Mouse (Mus musculus): ENCODE results near the gene Gm21969.
A peak's percentile ranks its signal among the peaks of the same experiment; 100 is the strongest.

Gm21969 gene

DNA sequence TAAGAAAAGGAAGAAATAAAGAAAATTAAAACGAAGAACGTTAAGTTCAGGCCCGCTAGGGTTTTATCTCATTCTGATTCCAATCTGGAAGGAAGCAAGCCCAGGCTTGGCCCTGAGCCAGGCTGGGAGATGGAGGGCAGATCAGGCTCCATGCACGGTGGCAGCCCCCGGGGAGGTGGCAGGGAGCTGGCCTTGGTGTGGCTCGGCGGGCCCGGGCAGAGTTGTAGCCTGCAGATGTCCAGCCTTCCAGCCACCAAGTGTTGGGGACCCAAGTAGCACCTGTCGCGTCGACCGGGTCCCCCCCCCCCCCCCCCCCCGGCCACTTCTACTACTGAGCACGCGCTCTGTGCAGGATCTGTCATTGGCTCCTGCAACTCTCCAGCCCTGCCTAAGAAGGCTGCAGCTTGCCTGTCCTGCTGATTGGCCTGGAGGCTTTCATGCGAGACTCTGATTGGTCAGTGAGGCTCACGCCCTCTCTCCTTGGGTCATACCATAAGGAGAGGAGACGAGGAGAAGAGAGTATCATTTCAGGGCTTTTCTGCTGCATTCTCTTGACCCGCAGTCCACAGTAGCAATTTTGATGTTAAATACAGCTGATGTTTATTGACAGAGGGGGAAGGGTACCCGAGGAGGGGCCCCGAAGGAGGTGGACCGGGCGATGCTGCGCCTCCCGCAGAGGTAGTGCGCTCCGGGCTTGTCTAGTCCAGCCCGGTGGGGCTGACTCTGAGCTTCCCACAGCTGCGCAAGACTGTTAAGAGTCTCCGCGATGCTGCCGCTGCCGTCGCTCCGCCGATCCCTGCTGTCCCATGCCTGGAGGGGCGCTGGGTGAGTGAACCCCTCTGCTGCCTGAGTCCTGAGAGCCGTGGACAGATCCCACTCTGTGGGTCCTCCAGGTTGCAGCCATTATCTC is 19.6 kb downstream of the Gm21969 start, which contains the start of gene Aldh4a1:
Gene Aldh4a1 (plus strand): TSS at position 494 of the 910 bp plus-strand sequence.
- peak; percentile 96 for DNase-seq

DNA sequence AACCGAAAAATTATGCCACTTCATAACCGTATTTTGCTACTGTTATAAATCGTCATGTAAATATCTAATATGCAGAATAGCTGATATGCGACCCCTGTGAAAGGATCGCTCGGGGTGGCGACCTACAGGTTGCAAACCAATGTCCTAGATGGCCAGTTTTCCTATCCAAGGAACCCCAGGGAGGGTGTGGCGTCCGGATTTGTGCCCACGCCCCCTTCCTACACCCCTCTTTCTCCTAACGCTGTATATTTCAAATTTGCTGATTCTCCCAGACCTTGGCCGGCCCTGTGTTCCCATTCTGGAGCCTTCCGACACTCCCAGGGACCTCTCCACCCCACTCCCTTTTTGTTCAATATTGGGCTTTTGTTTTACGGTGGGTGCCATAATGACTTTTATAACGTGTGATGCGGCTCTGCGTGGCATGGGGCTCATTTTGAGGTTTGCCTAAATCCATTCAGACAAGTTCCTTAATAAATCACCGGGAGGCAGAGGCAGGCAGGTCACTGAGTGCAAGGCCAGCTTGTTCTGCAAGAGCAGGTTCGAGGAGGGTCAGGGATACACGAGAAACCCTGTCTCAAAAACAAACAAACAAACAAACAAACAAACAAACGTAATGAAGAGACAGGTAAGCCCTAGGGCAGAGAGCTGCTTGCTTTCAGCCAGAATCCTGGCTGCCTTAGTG is 20.6 kb downstream of the Gm21969 start:
- no peak for DNase-seq

DNA sequence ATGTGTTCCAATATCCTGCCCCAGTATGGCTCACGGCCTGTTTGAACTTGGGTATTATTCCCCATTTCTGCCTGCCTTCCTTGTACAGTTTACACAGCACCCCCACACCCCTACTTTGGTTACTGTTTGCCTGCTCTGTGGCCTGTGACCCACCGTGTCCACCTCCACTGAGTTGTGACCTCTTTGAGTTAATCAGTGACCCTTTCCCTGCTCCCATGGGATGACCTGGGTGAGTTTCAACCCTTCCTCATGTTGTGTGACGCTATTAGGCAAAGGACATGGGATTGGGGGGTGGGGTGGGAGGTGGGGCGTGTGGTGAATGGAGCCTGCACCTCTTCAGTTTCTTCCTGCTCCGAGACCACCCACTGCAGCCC is 21.1 kb downstream of the Gm21969 start:
- DNase-seq: no peak

DNA sequence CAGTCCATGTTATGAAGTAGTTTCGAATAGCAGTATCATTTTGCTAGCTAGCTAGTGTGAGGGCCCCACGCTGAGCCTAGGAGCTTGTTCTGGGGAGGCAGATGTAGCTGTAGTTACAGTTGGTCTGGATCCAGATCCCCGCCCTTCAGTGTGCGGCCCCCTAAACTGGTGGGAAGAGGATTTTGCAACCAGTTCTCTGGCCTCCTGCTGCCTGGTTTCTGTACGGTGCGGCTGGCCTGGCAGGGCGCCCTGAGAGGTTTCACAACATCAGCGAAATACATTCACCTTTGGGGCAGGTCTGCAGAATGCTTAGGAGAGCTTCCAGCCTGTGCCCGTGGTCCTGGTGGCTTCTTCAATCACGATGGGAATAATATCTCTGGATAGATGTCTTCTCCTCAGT is 21.7 kb downstream of the Gm21969 start:
- peak; percentile 79 for DNase-seq

GRCm38 (mm10) chr4:139627361-139627760 is 24.4 kb downstream of the Gm21969 start:
- DNase-seq: no peak

DNA sequence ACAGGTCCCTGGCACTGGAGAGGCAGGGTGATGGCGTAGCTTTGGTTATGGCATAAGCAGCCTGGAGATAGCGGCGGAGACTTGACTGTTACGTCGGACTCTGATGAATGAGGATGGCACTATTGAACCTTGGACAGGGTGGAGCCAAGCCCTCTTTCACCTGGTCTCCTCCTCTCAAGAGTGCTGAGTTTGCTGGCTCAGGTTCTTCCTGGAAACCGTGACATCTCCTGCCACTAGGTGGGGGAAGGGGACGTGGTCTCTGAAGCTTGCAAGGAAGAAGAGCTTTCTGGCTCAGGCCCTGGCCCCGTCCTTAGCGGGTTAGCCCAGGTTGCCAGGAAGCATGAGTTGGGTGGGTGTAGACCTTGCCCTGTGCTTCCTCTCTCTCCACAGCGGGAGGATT is 27.2 kb downstream of the Gm21969 start:
- no peak for DNase-seq

GRCm38 (mm10) chr4:139631141-139631540 is 28.2 kb downstream of the Gm21969 start:
- DNase-seq: no peak

GRCm38 (mm10) chr4:139631569-139632253 is 28.7 kb downstream of the Gm21969 start:
- no peak for DNase-seq

GRCm38 (mm10) chr4:139632254-139632580 is 29.2 kb downstream of the Gm21969 start:
- DNase-seq: no peak

GRCm38 (mm10) chr4:139636373-139636772 is 33.4 kb downstream of the Gm21969 start:
- peak; percentile 79 for DNase-seq

DNA sequence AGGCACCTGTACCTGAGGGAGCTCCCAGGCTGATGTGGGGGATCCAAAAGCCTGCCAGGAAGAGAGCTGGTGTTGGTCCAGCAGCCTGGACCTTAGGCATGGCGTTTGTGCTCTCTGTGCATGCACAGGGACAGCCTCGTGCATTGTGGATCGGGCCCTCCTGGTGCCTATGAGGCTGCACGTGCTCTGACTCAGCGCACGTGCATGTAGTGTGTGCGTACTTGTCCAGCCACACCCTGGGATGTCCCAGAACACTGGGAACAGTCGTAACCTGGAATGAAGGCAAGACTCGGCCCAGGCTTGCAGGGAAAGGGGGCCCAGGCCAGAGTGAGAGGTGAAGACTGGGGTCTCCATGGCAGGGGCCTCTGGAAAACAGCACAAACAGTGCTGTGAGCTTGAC is 34.9 kb downstream of the Gm21969 start:
- DNase-seq: no peak

DNA sequence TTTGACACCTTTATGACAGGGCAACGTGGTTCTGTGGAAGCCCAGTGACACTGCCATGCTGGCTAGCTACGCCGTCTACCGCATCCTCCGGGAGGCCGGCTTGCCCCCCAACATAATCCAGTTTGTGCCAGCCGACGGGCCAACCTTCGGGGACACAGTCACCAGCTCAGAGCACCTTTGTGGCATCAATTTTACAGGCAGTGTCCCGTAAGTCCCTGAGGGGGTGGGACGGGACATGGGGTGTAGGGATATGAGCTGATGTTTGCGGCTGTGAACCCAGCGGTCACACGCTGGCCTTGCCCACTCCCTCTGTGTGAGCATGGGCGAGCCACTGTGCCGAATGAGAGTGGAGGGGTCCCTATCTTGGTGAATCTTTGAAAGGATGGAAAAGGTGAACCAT is 35.4 kb downstream of the Gm21969 start:
- DNase-seq: no peak

DNA sequence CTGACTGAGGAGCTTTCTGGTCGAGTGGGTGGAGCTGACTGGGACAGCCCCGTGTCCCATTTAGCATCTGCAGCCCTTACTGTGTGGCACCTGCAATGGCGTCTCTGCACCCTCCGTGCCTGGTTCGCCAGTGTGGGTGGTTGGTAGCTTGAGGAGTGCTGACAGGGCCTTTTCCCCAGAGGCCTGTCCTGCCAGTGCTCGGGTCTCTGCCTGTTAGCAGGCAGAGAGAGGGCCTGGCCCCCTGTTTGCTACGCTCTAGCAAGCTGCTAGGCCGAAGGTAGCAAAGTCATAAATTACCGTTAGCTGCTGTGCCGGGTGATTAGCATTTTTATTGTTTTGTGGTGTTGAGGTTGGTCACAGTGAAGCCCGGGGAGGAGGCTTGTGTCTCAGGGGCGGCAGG is 36.8 kb downstream of the Gm21969 start:
- no peak for DNase-seq

GRCm38 (mm10) chr4:139640333-139640732 is 37.3 kb downstream of the Gm21969 start:
- no peak for DNase-seq

DNA sequence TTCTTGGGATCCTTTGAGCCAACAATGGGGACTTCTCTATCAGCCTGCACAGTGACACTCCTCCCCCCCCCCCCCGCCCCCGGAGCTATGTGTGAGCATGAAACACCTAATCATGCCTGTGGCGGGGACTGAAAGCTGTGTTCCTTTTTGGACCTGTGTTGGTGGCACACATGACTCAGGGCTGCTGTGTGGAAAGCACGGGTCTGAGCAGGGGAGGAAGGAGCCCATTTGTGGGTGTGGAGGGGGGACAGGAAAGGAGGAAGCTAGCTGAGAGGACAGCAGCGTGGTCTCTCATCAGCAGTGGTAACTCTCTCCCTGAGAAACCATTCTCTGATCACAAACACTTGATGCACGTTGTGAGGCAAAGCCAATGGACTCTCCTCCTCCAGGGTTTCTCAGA is 37.8 kb downstream of the Gm21969 start:
- no peak for DNase-seq

GRCm38 (mm10) chr4:139641829-139642425 is 38.9 kb downstream of the Gm21969 start:
- DNase-seq: no peak

DNA sequence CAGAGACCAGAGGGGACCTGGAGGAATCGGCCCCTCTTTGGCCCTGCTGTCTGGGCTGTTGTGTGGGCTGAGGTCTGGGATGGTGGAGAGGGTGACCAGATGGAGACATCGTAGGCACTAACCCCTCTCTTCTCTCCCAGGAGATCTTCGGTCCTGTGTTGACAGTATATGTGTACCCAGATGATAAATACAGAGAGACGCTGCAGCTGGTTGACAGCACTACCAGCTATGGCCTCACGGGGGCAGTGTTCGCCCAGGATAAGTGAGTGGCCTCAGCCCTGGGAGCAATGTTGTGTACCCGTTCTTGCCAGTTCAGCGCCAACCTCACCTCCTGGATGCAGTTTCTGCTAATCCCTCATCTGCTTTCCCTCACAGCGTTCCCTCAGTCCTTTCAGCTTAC is 41.0 kb downstream of the Gm21969 start:
- DNase-seq: peak; percentile 81

DNA sequence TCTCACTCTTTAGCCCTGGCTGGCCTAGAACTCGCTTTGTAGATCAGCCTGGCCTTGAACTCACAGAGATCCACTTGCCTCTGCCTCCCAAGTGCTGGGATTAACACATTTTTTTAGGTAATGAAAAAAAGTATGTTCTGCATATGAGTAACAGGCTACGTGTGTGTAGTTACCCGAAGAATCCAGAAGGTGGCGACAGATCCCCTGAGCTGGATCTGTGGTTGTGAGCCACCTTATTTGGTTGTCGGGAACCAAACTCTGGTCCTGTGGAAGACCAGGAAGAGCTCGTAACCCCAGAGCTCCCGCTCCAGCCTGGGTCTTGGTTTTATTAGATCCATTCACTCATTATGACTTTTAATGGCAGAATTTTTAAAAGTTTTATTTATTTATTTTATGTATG is 43.9 kb downstream of the Gm21969 start:
- no peak for DNase-seq

- DNase-seq: no peak
Measured at GRCm38 (mm10) chr4:139650086-139650743, 47.2 kb downstream of the Gm21969 start.

- DNase-seq: no peak
Measured at GRCm38 (mm10) chr4:139650907-139651306, 47.9 kb downstream of the Gm21969 start.

DNA sequence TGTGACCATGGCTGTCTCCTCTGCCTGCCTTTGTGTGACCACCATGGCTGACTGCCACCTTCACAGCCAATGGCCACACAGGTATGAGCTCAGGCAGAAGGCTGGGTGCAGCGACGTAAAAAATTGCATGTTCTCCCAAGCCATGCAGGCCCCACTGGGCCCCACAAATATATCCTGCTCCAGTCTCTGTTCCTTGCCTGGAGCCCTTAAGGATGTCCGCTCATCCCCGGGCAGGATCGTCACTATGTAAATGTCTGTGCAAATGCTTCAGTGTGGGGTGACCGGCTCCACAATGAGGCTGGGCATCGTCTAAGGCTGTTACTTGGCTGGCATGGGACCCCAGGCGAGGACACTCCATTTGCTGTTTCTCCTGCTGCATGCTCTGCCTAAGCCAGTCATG is 50.3 kb downstream of the Gm21969 start, which contains the start of gene Tas1r2:
Gene Tas1r2 (plus strand): TSS at position 301 of the 400 bp plus-strand sequence.
- DNase-seq: no peak

- DNase-seq: no peak
Measured at GRCm38 (mm10) chr4:139661897-139662296, 58.9 kb downstream of the Gm21969 start.

DNA sequence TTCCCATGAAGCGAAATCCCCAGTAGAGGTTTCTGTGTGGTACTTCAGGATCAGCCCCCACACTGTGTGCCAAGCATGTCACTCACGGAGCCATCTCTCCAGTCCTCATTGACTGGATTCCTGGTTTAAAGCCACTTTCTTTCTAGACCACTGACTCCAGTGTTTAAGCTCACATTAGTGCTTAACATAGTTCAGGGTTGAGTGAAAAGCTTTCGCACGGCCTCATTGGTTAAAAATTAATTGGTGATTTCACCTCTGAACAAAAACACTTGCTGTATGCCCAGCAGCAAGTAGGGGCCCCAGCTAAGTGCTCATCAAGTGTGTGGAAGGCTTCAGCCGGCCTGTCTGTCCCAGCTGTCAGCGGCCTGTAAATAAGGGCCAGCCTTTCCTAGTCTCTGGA is 64.6 kb downstream of the Gm21969 start:
- DNase-seq: no peak

Measured in lung, postnatal 36 days (tissue).